Mouse (Mus musculus) CH12.LX (cell line): Measurements from ENCODE around the gene Med22. TPM values are rescaled to one million over a fixed set of nuclear protein-coding genes. Genes with fewer than 3 reads are reported as not detected.

ENCODE experiments used
- DNase-seq: peaks from one replicate; pipeline ENCODE4 v3.0.0-alpha.2; 2013; ENCODE audit errors: extremely low read depth
- H3K27ac ChIP-seq: 2 replicates; pipeline ENCODE4 v1.5.1; 2012; ENCODE audit warnings: low read depth, mild to moderate bottlenecking, control low read depth, moderate library complexity; ENCODE audit not compliant: insufficient read depth
- H3K27me3 ChIP-seq: replicated peaks from 2 replicates; pipeline ENCODE3; 2012; ENCODE audit warnings: inconsistent platforms
- H3K36me3 ChIP-seq, 2 experiments: replicated peaks in 1 of 2; 2 replicates each; pipeline versions ENCODE3 to v1.6.1; 2012; ENCODE audit warnings: inconsistent platforms in 1 of 2, low read length in 1 of 2, mild to moderate bottlenecking in 1 of 2, mixed read lengths in 1 of 2, moderate library complexity in 1 of 2; ENCODE audit not compliant: control insufficient read depth in 1 of 2, insufficient read depth in 1 of 2
- H3K4me1 ChIP-seq, 2 experiments: 2 replicates each; pipeline ENCODE4 v1.6.1; 2012; ENCODE audit warnings: inconsistent platforms in 1 of 2, moderate library complexity in 1 of 2; ENCODE audit not compliant: insufficient read depth in 2 of 2, control insufficient read depth in 1 of 2
- H3K4me2 ChIP-seq: 2 replicates; pipeline ENCODE4 v1.6.1; 2012; ENCODE audit warnings: low read depth, mild to moderate bottlenecking, control low read depth; ENCODE audit not compliant: poor library complexity, insufficient read depth, severe bottlenecking
- H3K4me3 ChIP-seq, 3 experiments: fragments of 150-350 bp in 1 of 3; sonication (generic) in 1 of 3; replicated peaks in 1 of 3; 2 replicates each; pipeline versions ENCODE3 to v1.5.1; 2011 to 2012; ENCODE audit warnings: low read depth in 2 of 3, low read length in 2 of 3, mild to moderate bottlenecking in 2 of 3, moderate library complexity in 2 of 3, control low read depth in 1 of 3, improper control_type of control experiment in 1 of 3, inconsistent platforms in 1 of 3, mixed read lengths in 1 of 3; ENCODE audit not compliant: poor library complexity in 1 of 3
- H3K79me2 ChIP-seq: replicated peaks from 2 replicates; pipeline ENCODE4 v1.6.1; 2012; ENCODE audit warnings: mild to moderate bottlenecking, moderate library complexity; ENCODE audit not compliant: control insufficient read depth, poor library complexity, insufficient read depth, severe bottlenecking; ENCODE audit errors: extremely low read depth
- H3K9ac ChIP-seq: 2 replicates; pipeline ENCODE4 v1.6.1; 2012; ENCODE audit warnings: low read depth, mild to moderate bottlenecking, control low read depth, moderate library complexity; ENCODE audit not compliant: insufficient read depth
- H3K9me3 ChIP-seq: replicated peaks from 2 replicates; pipeline ENCODE3; 2012; ENCODE audit warnings: low read length, inconsistent platforms, mixed read lengths
- BHLHE40 ChIP-seq: IDR thresholded peaks from 2 replicates; pipeline ENCODE4 v1.6.1; 2011; ENCODE audit warnings: mild to moderate bottlenecking, low read depth, low read length, improper control_type of control experiment
- CHD2 ChIP-seq: IDR thresholded peaks from 2 replicates; pipeline ENCODE4 v1.6.1; 2011; ENCODE audit warnings: low read length, improper control_type of control experiment
- CTCF ChIP-seq, 2 experiments: IDR thresholded peaks in 1 of 2; conservative IDR thresholded peaks in 1 of 2; 2 replicates each; pipeline ENCODE4 v1.5.1; 2011 to 2012; ENCODE audit warnings: low read depth in 2 of 2, low read length in 2 of 2, improper control_type of control experiment in 1 of 2, inconsistent platforms in 1 of 2, mild to moderate bottlenecking in 1 of 2, moderate library complexity in 1 of 2
- E2F4 ChIP-seq: IDR thresholded peaks from 2 replicates; pipeline ENCODE4 v1.6.1; 2011; ENCODE audit warnings: low read depth, low read length, improper control_type of control experiment; ENCODE audit not compliant: insufficient replicate concordance
- KAT2A ChIP-seq: IDR thresholded peaks from 2 replicates; pipeline ENCODE4 v1.6.1; 2012; ENCODE audit warnings: low read length, improper control_type of control experiment, inconsistent platforms; ENCODE audit not compliant: insufficient replicate concordance
- MAFK ChIP-seq: IDR thresholded peaks from 2 replicates; pipeline ENCODE4 v1.6.1; 2011; ENCODE audit warnings: low read length, improper control_type of control experiment; ENCODE audit not compliant: insufficient replicate concordance
- MAZ ChIP-seq: IDR thresholded peaks from 2 replicates; pipeline ENCODE4 v1.6.1; 2012; ENCODE audit warnings: low read depth, mild to moderate bottlenecking, inconsistent platforms, low read length, improper control_type of control experiment, moderate library complexity
- MYC ChIP-seq: IDR thresholded peaks from 2 replicates; pipeline ENCODE4 v1.6.1; 2011; ENCODE audit warnings: low read depth, mild to moderate bottlenecking, improper control_type of control experiment, low read length
- NELFE ChIP-seq: IDR thresholded peaks from 2 replicates; pipeline ENCODE4 v1.6.1; 2011; ENCODE audit warnings: low read depth, low read length, improper control_type of control experiment
- POLR2AphosphoS2 ChIP-seq: IDR thresholded peaks from 2 replicates; pipeline ENCODE4 v1.6.1; 2011; ENCODE audit warnings: low read depth, low read length, improper control_type of control experiment
- RCOR1 ChIP-seq: conservative IDR thresholded peaks from 2 replicates; pipeline ENCODE4 v1.6.1; 2012; ENCODE audit warnings: low read depth, mild to moderate bottlenecking, inconsistent platforms, low read length, improper control_type of control experiment
- SIN3A ChIP-seq: IDR thresholded peaks from 2 replicates; pipeline ENCODE4 v1.6.1; 2012; ENCODE audit warnings: low read length, improper control_type of control experiment, inconsistent platforms
- SMC3 ChIP-seq: IDR thresholded peaks from 2 replicates; pipeline ENCODE4 v1.6.1; 2011; ENCODE audit warnings: low read depth, low read length, improper control_type of control experiment
- TBP ChIP-seq: conservative IDR thresholded peaks from 2 replicates; pipeline ENCODE4 v1.6.1; 2011; ENCODE audit warnings: low read depth, low read length, improper control_type of control experiment
- TCF12 ChIP-seq: IDR thresholded peaks from 2 replicates; pipeline ENCODE4 v1.6.1; 2014; ENCODE audit warnings: low read depth, mild to moderate bottlenecking, inconsistent platforms, low read length, improper control_type of control experiment
- UBTF ChIP-seq: IDR thresholded peaks from 2 replicates; pipeline ENCODE4 v1.6.1; 2012; ENCODE audit warnings: low read depth, mild to moderate bottlenecking, inconsistent platforms, low read length, improper control_type of control experiment, moderate library complexity
- USF1 ChIP-seq: IDR thresholded peaks from 2 replicates; pipeline ENCODE4 v1.6.1; 2014; ENCODE audit warnings: low read depth, mild to moderate bottlenecking, inconsistent platforms, low read length, improper control_type of control experiment
- USF2 ChIP-seq: conservative IDR thresholded peaks from 2 replicates; pipeline ENCODE4 v1.6.1; 2011; ENCODE audit warnings: low read depth, low read length, improper control_type of control experiment
- ZNF384 ChIP-seq: IDR thresholded peaks from 2 replicates; pipeline ENCODE4 v1.6.1; 2012; ENCODE audit warnings: low read depth, low read length, improper control_type of control experiment, inconsistent platforms
- dilution Hi-C: fragments of 300-500 bp; cut with MboI; formaldehyde crosslinking; loops from 2 replicates; pipeline ENCODE4 v1.14.3; 2020; ENCODE audit warnings: low sequenced_read_pairs; ENCODE audit not compliant: extremely low pct_unique_long_range_greater_than_20kb, extremely low pct_ligation_motif_present
- in situ Hi-C: fragments of 300-500 bp; cut with MboI; formaldehyde crosslinking; loops from 3 replicates; pipeline ENCODE4 v1.14.3; 2019; ENCODE audit warnings: low sequenced_read_pairs, low pct_ligation_motif_present, low pct_unique_long_range_greater_than_20kb, mixed read lengths
- polyA plus RNA-seq: library from polyadenylated mRNA; unstranded; fragments of >175 nt; gene quantifications from 2 replicates; pipeline ENCODE4 v1.2.1, GENCODE M21; 2012; ENCODE audit warnings: low read depth; ENCODE audit not compliant: insufficient read length
- total RNA-seq, 2 experiments: library from RNA; depleted of rRNA; stranded (reverse); fragments of 300-350 nt in 1 of 2; fragments of >200 nt in 1 of 2; gene quantifications; 2 replicates each; pipeline ENCODE4 v1.2.3; 2012 to 2014

The Med22 gene
- total and polyA plus RNA-seq, 3 experiments, result 27.7 to 42.1 (median 37.3) TPM

- peaks cover 8% of the 10 kb centered on the region for H3K79me2 ChIP-seq
- no peak overlapping the region for H3K4me3 ChIP-seq
- H3K4me1 ChIP-seq, result peaks cover 3 to 15% of the 10 kb centered on the region in 2 experiments; a peak in 3 of 4 replicates
- DNase-seq, result no peak
- dilution Hi-C loops, result no loop called here
- H3K27me3 ChIP-seq, result no peaks in the 10 kb centered on the region
- H3K27ac ChIP-seq, result no peak overlapping the region
- no peak overlapping the region for H3K9ac ChIP-seq
- H3K4me2 ChIP-seq, result no peak overlapping the region
- H3K9me3 ChIP-seq, result no peaks in the 10 kb centered on the region
- TF ChIP-seq TBP (no peak), POLR2AphosphoS2 (no peak), MAFK (no peak), UBTF (no peak), CTCF (conservative IDR thresholded peaks at IDR 0.05 in 1 of 2, IDR thresholded peaks at IDR 0.05 in 1 of 2; ENCODE audit: low read depth in 2 of 2, low read length in 2 of 2) (no peak), USF2 (no peak)
- H3K36me3 ChIP-seq, result peaks cover 82 to 90% of the 10 kb centered on the region in 2 experiments
- in situ Hi-C loops, result no loop called here
Measured at GRCm38 (mm10) chr2:26957488-26957859, 47.0 kb upstream of the Med22 start.

- H3K36me3 ChIP-seq, result peaks cover 77 to 92% of the 10 kb centered on the region in 2 experiments
- TF ChIP-seq CTCF (conservative IDR thresholded peaks at IDR 0.05 in 1 of 2, IDR thresholded peaks at IDR 0.05 in 1 of 2; ENCODE audit: low read depth in 2 of 2, low read length in 2 of 2) (no peak), MYC (no peak), NELFE (no peak), USF1 (no peak), RCOR1 (no peak), CHD2 (no peak), SMC3 (no peak), TCF12 (no peak), MAZ (no peak), E2F4 (no peak), SIN3A (no peak), BHLHE40 (no peak), ZNF384 (no peak), KAT2A (no peak), UBTF (no peak)
- TF ChIP-seq, all 38 proteins: peak for 0
Measured at GRCm38 (mm10) chr2:26956811-26957487, 46.5 kb upstream of the Med22 start.

More at GRCm38 (mm10) chr2:26956811-26957487, 46.5 kb upstream of the Med22 start:
- H3K9ac ChIP-seq, result no peak overlapping the region
- no peak overlapping the region for H3K4me3 ChIP-seq
- DNase-seq, result no peak
- in situ Hi-C loops, result no loop called here
- H3K27ac ChIP-seq, result no peak overlapping the region
- H3K4me2 ChIP-seq, result no peak overlapping the region
- peaks cover 3% of the 10 kb centered on the region for H3K79me2 ChIP-seq
- H3K4me1 ChIP-seq, result peaks cover 0 to 10% of the 10 kb centered on the region in 2 experiments; a peak in 2 of 4 replicates
- dilution Hi-C loops, result no loop called here
- H3K9me3 ChIP-seq, result no peaks in the 10 kb centered on the region
- H3K27me3 ChIP-seq, result no peaks in the 10 kb centered on the region
